Mouse (Mus musculus) liver, embryonic 14 days (tissue): Measurements from ENCODE around the gene Olfr1170. TPM values are rescaled to one million over a fixed set of nuclear protein-coding genes. Genes with fewer than 3 reads are reported as not detected.

Experiments used
- polyA plus RNA-seq: library from polyadenylated mRNA; depleted of rRNA; stranded (reverse); fragments of >200 nt; gene quantifications from 2 replicates; pipeline ENCODE4 v1.2.3, GENCODE M21; 2012; rRNA removed

Olfr1170 gene
- not detected in 2 replicates for polyA plus RNA-seq

GRCm38 (mm10) chr2:88228234-88228633, at the start of gene Olfr1170:
Olfr1170 (minus strand) TSS chr2:88228334.

GRCm38 (mm10) chr2:88181580-88181979, 46.6 kb downstream of the Olfr1170 start, which contains the start of gene Olfr1168:
Olfr1168 (plus strand) TSS chr2:88181880.

Other genes starting within 250 kb of the Olfr1170 start
- not detected in 2 replicates for gene Olfr1158, start 238.2 kb downstream of the Olfr1170 start, polyA plus RNA-seq
- gene Olfr1160, start 220.1 kb downstream of the Olfr1170 start, polyA plus RNA-seq: not detected in 2 replicates
- gene Olfr1161, start 205.6 kb downstream of the Olfr1170 start, polyA plus RNA-seq: not detected in 2 replicates
- gene Olfr73, start 190.6 kb downstream of the Olfr1170 start, polyA plus RNA-seq: not detected in 2 replicates
- gene Olfr1162, start 177.2 kb downstream of the Olfr1170 start, polyA plus RNA-seq: not detected in 2 replicates
- gene Olfr1163, start 156.5 kb downstream of the Olfr1170 start, polyA plus RNA-seq: not detected in 2 replicates
- not detected in 2 replicates for gene Olfr1164, start 134.4 kb downstream of the Olfr1170 start, polyA plus RNA-seq
- not detected in 2 replicates for gene Olfr1166, start 100.1 kb downstream of the Olfr1170 start, polyA plus RNA-seq
- gene Olfr1167, start 73.1 kb downstream of the Olfr1170 start, polyA plus RNA-seq: not detected in 2 replicates
- not detected in 2 replicates for gene Olfr1168, start 46.5 kb downstream of the Olfr1170 start, polyA plus RNA-seq
- gene Olfr1173, start 51.5 kb upstream of the Olfr1170 start, polyA plus RNA-seq: not detected in 2 replicates
- not detected in 2 replicates for gene Olfr1174-ps, start 86.8 kb upstream of the Olfr1170 start, polyA plus RNA-seq
- gene Olfr1175-ps, start 98.9 kb upstream of the Olfr1170 start, polyA plus RNA-seq: not detected in 2 replicates
- not detected in 2 replicates for gene Olfr1176, start 108.4 kb upstream of the Olfr1170 start, polyA plus RNA-seq
- gene Olfr1177-ps, start 118.2 kb upstream of the Olfr1170 start, polyA plus RNA-seq: not detected in 2 replicates
- gene Olfr1178, start 158.7 kb upstream of the Olfr1170 start, polyA plus RNA-seq: not detected in 2 replicates
- not detected in 2 replicates for gene Olfr1179, start 178.1 kb upstream of the Olfr1170 start, polyA plus RNA-seq
- not detected in 2 replicates for gene Olfr1180, start 190.8 kb upstream of the Olfr1170 start, polyA plus RNA-seq
- not detected in 2 replicates for gene Olfr1181, start 197.8 kb upstream of the Olfr1170 start, polyA plus RNA-seq
- not detected in 2 replicates for gene Gm13757, start 220.8 kb upstream of the Olfr1170 start, polyA plus RNA-seq
- not detected in 2 replicates for gene Olfr1183, start 226.5 kb upstream of the Olfr1170 start, polyA plus RNA-seq